Mouse (Mus musculus): ENCODE results near the gene Cd59b. TPM values are rescaled to one million over a fixed set of nuclear protein-coding genes. Genes with fewer than 3 reads are reported as not detected.

The Cd59b gene
- total RNA-seq, 2 experiments from 2014 or later = not detected

Other genes starting within 250 kb of the Cd59b start
- 186 and 200 TPM in 2 replicates for gene Lmo2, start 111.9 kb upstream of the Cd59b start, total RNA-seq (2015)
- 92.3 and 100 TPM in 2 replicates for gene Lmo2, start 111.9 kb upstream of the Cd59b start, total RNA-seq (2017)
- gene Fbxo3, start 42.1 kb upstream of the Cd59b start, total RNA-seq (2015) = 49.8 and 54.2 TPM in 2 replicates
- 49.2 and 49.9 TPM in 2 replicates for gene Fbxo3, start 42.1 kb upstream of the Cd59b start, total RNA-seq (2017)
- 0.27 TPM in 1 of 2 replicates, not detected in the other for gene 4931422A03Rik, start 41.5 kb upstream of the Cd59b start, total RNA-seq (2015)
- gene 4931422A03Rik, start 41.5 kb upstream of the Cd59b start, total RNA-seq (2017) = not detected in 2 replicates
- not detected in 2 replicates for gene Gm10912, start 4.0 kb upstream of the Cd59b start, total RNA-seq (2015)
- not detected in 2 replicates for gene Gm10912, start 4.0 kb upstream of the Cd59b start, total RNA-seq (2017)
- not detected in 2 replicates for gene Gm10799, start 1.3 kb upstream of the Cd59b start, total RNA-seq (2015)
- not detected in 2 replicates for gene Gm10799, start 1.3 kb upstream of the Cd59b start, total RNA-seq (2017)
- gene Cd59a, start 26.0 kb downstream of the Cd59b start, total RNA-seq (2015) = 0.13 and 1.8 TPM in 2 replicates
- gene Cd59a, start 26.0 kb downstream of the Cd59b start, total RNA-seq (2017) = 0.15 and 1.2 TPM in 2 replicates
- gene A930018P22Rik, start 52.9 kb downstream of the Cd59b start, total RNA-seq (2015) = not detected in 2 replicates
- gene A930018P22Rik, start 52.9 kb downstream of the Cd59b start, total RNA-seq (2017) = not detected in 2 replicates